Mouse (Mus musculus) central nervous system, embryonic 11.5 days (tissue): ENCODE results near the gene Vmn1r63. TPM values are rescaled to one million over a fixed set of nuclear protein-coding genes. Genes with fewer than 3 reads are reported as not detected.

Experiments used
- polyA plus RNA-seq: library from polyadenylated mRNA; depleted of rRNA; stranded (reverse); fragments of >200 nt; gene quantifications from 2 replicates; pipeline ENCODE4 v1.2.3, GENCODE M21; 2012; rRNA removed

Vmn1r63 gene
- polyA plus RNA-seq = not detected in 2 replicates

DNA sequence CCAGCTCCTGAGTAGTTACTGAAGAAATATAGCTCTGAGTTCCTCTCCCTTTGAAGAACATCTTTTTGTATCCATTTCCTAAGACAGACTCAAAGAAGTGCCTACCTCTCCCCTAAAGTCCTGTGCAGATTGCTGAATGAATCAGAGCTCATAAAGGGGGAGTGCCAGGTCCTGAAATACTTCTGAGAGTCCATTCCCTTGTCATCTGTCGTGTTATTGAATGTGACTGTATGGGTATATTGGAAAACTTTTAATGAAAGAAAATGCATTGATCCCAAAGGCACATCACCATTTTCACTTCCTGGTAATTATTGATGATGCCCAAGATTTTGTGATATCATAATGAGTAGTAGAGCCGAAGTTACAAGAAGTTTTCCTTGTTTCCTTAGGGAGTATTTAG, at the start of gene Vmn1r63:
Gene Vmn1r63, minus strand, starts transcription at position 101 of the 400 bp plus-strand sequence.

Other genes starting within 250 kb of the Vmn1r63 start
- gene Vmn1r61, start 192.2 kb downstream of the Vmn1r63 start, polyA plus RNA-seq = not detected in 2 replicates
- gene Vmn1r62, start 131.8 kb downstream of the Vmn1r63 start, polyA plus RNA-seq = not detected in 2 replicates
- gene Vmn1r64, start 79.1 kb upstream of the Vmn1r63 start, polyA plus RNA-seq = not detected in 2 replicates
- not detected in 2 replicates for gene Vmn1r65, start 205.6 kb upstream of the Vmn1r63 start, polyA plus RNA-seq
- 0.02 TPM in 1 of 2 replicates, not detected in the other for gene Nlrp4c, start 239.7 kb upstream of the Vmn1r63 start, polyA plus RNA-seq